Mouse (Mus musculus): ENCODE results near the gene Nup214. TPM values are rescaled to one million over a fixed set of nuclear protein-coding genes. Genes with fewer than 3 reads are reported as not detected.

Gene Nup214
- polyA plus RNA-seq, 1 experiment from 2014 or later: 54.0 TPM

- Histone ChIP-seq H3K9ac (ENCODE audit: low read depth, low read length) (0 out of 2 replicates have a peak overlapping the region, but pooled peaks have one; percentile 28), H3K9me3 (replicated peaks; ENCODE audit: control insufficient read depth, low read length) (no peaks in the 10 kb centered on the region), H3K4me3 (ENCODE audit: low read depth, low read length) (no peak overlapping the region), H3K27me3 (ENCODE audit: control insufficient read depth, insufficient read depth, low read length) (no peaks in the 10 kb centered on the region), H3K4me2 (no peak overlapping the region), H3K4me1 (ENCODE audit: control insufficient read depth, insufficient read depth, low read length) (peaks cover 31% of the 10 kb centered on the region), H3K27ac (ENCODE audit: low read depth, low read length) (no peak overlapping the region), H3K36me3 (ENCODE audit: control insufficient read depth, insufficient read depth, low read length) (peaks cover 3% of the 10 kb centered on the region; the same call in 1 of the 2 replicates)
- no peak for ATAC-seq (replicated peaks; ENCODE audit: insufficient number of reproducible peaks, low FRiP score, low TSS enrichment)
- WGBS (ENCODE audit: insufficient replicate concordance): 83% methylated on average over 5 of the region's 5 CpGs
Measured at GRCm38 (mm10) chr2:31955686-31956085, 18.6 kb upstream of the Nup214 start.

- Histone ChIP-seq H3K4me3 (ENCODE audit: low read depth, low read length) (no peak overlapping the region), H3K4me1 (ENCODE audit: control insufficient read depth, insufficient read depth, low read length) (peaks cover 21% of the 10 kb centered on the region), H3K4me2 (no peak overlapping the region), H3K9me3 (replicated peaks; ENCODE audit: control insufficient read depth, low read length) (no peaks in the 10 kb centered on the region), H3K27me3 (ENCODE audit: control insufficient read depth, insufficient read depth, low read length) (no peaks in the 10 kb centered on the region), H3K27ac (ENCODE audit: low read depth, low read length) (no peak overlapping the region), H3K9ac (ENCODE audit: low read depth, low read length) (no peak overlapping the region), H3K36me3 (ENCODE audit: control insufficient read depth, insufficient read depth, low read length) (peaks cover 3% of the 10 kb centered on the region; the same call in 1 of the 2 replicates)
- no peak for ATAC-seq (replicated peaks; ENCODE audit: insufficient number of reproducible peaks, low FRiP score, low TSS enrichment)
- WGBS (ENCODE audit: insufficient replicate concordance): 81% methylated on average over 10 of the region's 10 CpGs
Measured at GRCm38 (mm10) chr2:31957211-31957610, 17.0 kb upstream of the Nup214 start.

- peaks cover 3% of the 10 kb centered on the region; the same call in 1 of the 2 replicates for H3K36me3 ChIP-seq (ENCODE audit: control insufficient read depth, insufficient read depth, low read length)
Measured at GRCm38 (mm10) chr2:31960986-31961385, 13.2 kb upstream of the Nup214 start.

GRCm38 (mm10) chr2:31961791-31962222 lies 12.4 kb upstream of the Nup214 start:
- no peak for ATAC-seq (replicated peaks; ENCODE audit: insufficient number of reproducible peaks, low FRiP score, low TSS enrichment)
- peak overlapping the region; percentile 29; the same call in 1 of the 2 replicates for H3K27ac ChIP-seq (ENCODE audit: low read depth, low read length)
- no peaks in the 10 kb centered on the region for H3K27me3 ChIP-seq (ENCODE audit: control insufficient read depth, insufficient read depth, low read length)
- no peak overlapping the region for H3K4me3 ChIP-seq (ENCODE audit: low read depth, low read length)
- H3K36me3 ChIP-seq (ENCODE audit: control insufficient read depth, insufficient read depth, low read length): peaks cover 3% of the 10 kb centered on the region; the same call in 1 of the 2 replicates
- H3K9ac ChIP-seq (ENCODE audit: low read depth, low read length): peak overlapping the region; percentile 10; the same call in 1 of the 2 replicates
- 70% methylated on average over 4 of the region's 4 CpGs for WGBS (ENCODE audit: insufficient replicate concordance)
- no peaks in the 10 kb centered on the region for H3K9me3 ChIP-seq (replicated peaks; ENCODE audit: control insufficient read depth, low read length)
- no peak overlapping the region for H3K4me2 ChIP-seq
- H3K4me1 ChIP-seq (ENCODE audit: control insufficient read depth, insufficient read depth, low read length): peaks cover 6% of the 10 kb centered on the region

More at GRCm38 (mm10) chr2:31960986-31961385, 13.2 kb upstream of the Nup214 start:
- Histone ChIP-seq H3K4me1 (ENCODE audit: control insufficient read depth, insufficient read depth, low read length) (peaks cover 6% of the 10 kb centered on the region), H3K9ac (ENCODE audit: low read depth, low read length) (no peak overlapping the region), H3K4me2 (no peak overlapping the region), H3K27ac (ENCODE audit: low read depth, low read length) (no peak overlapping the region), H3K4me3 (ENCODE audit: low read depth, low read length) (no peak overlapping the region), H3K27me3 (ENCODE audit: control insufficient read depth, insufficient read depth, low read length) (no peaks in the 10 kb centered on the region), H3K9me3 (replicated peaks; ENCODE audit: control insufficient read depth, low read length) (no peaks in the 10 kb centered on the region)
- no peak for ATAC-seq (replicated peaks; ENCODE audit: insufficient number of reproducible peaks, low FRiP score, low TSS enrichment)
- WGBS (ENCODE audit: insufficient replicate concordance): 89% methylated on average over 8 of the region's 8 CpGs

GRCm38 (mm10) chr2:31962501-31963224 lies 11.6 kb upstream of the Nup214 start:
- H3K27me3 ChIP-seq (ENCODE audit: control insufficient read depth, insufficient read depth, low read length): no peaks in the 10 kb centered on the region
- H3K4me1 ChIP-seq (ENCODE audit: control insufficient read depth, insufficient read depth, low read length): peaks cover 6% of the 10 kb centered on the region
- no peaks in the 10 kb centered on the region for H3K9me3 ChIP-seq (replicated peaks; ENCODE audit: control insufficient read depth, low read length)
- H3K9ac ChIP-seq (ENCODE audit: low read depth, low read length): no peak overlapping the region; the same call in 1 of the 2 replicates
- no peaks in the 10 kb centered on the region for H3K36me3 ChIP-seq (ENCODE audit: control insufficient read depth, insufficient read depth, low read length)
- 59% methylated on average over 8 of the region's 8 CpGs for WGBS (ENCODE audit: insufficient replicate concordance)
- H3K27ac ChIP-seq (ENCODE audit: low read depth, low read length): peak overlapping the region; percentile 29; the same call in 1 of the 2 replicates
- no peak overlapping the region for H3K4me2 ChIP-seq
- no peak for ATAC-seq (replicated peaks; ENCODE audit: insufficient number of reproducible peaks, low FRiP score, low TSS enrichment)
- no peak overlapping the region for H3K4me3 ChIP-seq (ENCODE audit: low read depth, low read length)

- Histone ChIP-seq H3K4me1 (ENCODE audit: control insufficient read depth, insufficient read depth, low read length) (peaks cover 6% of the 10 kb centered on the region; the same call in 1 of the 2 replicates), H3K27me3 (ENCODE audit: control insufficient read depth, insufficient read depth, low read length) (no peaks in the 10 kb centered on the region), H3K4me3 (ENCODE audit: low read depth, low read length) (no peak overlapping the region), H3K4me2 (no peak overlapping the region), H3K9ac (ENCODE audit: low read depth, low read length) (no peak overlapping the region), H3K36me3 (ENCODE audit: control insufficient read depth, insufficient read depth, low read length) (peaks cover 4% of the 10 kb centered on the region; the same call in 1 of the 2 replicates), H3K9me3 (replicated peaks; ENCODE audit: control insufficient read depth, low read length) (no peaks in the 10 kb centered on the region), H3K27ac (ENCODE audit: low read depth, low read length) (no peak overlapping the region)
- no peak for ATAC-seq (replicated peaks; ENCODE audit: insufficient number of reproducible peaks, low FRiP score, low TSS enrichment)
- 77% methylated on average over 7 of the region's 7 CpGs for WGBS (ENCODE audit: insufficient replicate concordance)
Measured at GRCm38 (mm10) chr2:31963491-31963890, 10.7 kb upstream of the Nup214 start.

- WGBS (ENCODE audit: insufficient replicate concordance): 84% methylated on average over 3 of the region's 3 CpGs
- Histone ChIP-seq H3K9me3 (replicated peaks; ENCODE audit: control insufficient read depth, low read length) (no peaks in the 10 kb centered on the region), H3K4me1 (ENCODE audit: control insufficient read depth, insufficient read depth, low read length) (peaks cover 6% of the 10 kb centered on the region; the same call in 1 of the 2 replicates), H3K4me3 (ENCODE audit: low read depth, low read length) (no peak overlapping the region), H3K27ac (ENCODE audit: low read depth, low read length) (no peak overlapping the region), H3K4me2 (no peak overlapping the region), H3K27me3 (ENCODE audit: control insufficient read depth, insufficient read depth, low read length) (no peaks in the 10 kb centered on the region), H3K9ac (ENCODE audit: low read depth, low read length) (no peak overlapping the region), H3K36me3 (ENCODE audit: control insufficient read depth, insufficient read depth, low read length) (peaks cover 4% of the 10 kb centered on the region; the same call in 1 of the 2 replicates)
- ATAC-seq (replicated peaks; ENCODE audit: insufficient number of reproducible peaks, low FRiP score, low TSS enrichment): no peak
Measured at GRCm38 (mm10) chr2:31964191-31964590, 10.0 kb upstream of the Nup214 start.

- H3K4me1 ChIP-seq (ENCODE audit: control insufficient read depth, insufficient read depth, low read length): peaks cover 3% of the 10 kb centered on the region; the same call in 1 of the 2 replicates
- H3K27ac ChIP-seq (ENCODE audit: low read depth, low read length): no peak overlapping the region
- H3K9ac ChIP-seq (ENCODE audit: low read depth, low read length): no peak overlapping the region
- no peaks in the 10 kb centered on the region for H3K9me3 ChIP-seq (replicated peaks; ENCODE audit: control insufficient read depth, low read length)
- no peak for ATAC-seq (replicated peaks; ENCODE audit: insufficient number of reproducible peaks, low FRiP score, low TSS enrichment)
- no peak overlapping the region for H3K4me2 ChIP-seq
- H3K27me3 ChIP-seq (ENCODE audit: control insufficient read depth, insufficient read depth, low read length): no peaks in the 10 kb centered on the region
- H3K4me3 ChIP-seq (ENCODE audit: low read depth, low read length): no peak overlapping the region
- peaks cover 9% of the 10 kb centered on the region; the same call in 1 of the 2 replicates for H3K36me3 ChIP-seq (ENCODE audit: control insufficient read depth, insufficient read depth, low read length)
Measured at GRCm38 (mm10) chr2:31965110-31965509, 9.1 kb upstream of the Nup214 start.

Measured in heart, embryonic 11.5 days (tissue).